1 mouse cellular context compared by ENCODE assay signal in genomic region chr8:117306756-117307155, GRCm38 (mm10).
A peak's percentile ranks its signal among the peaks of the same experiment; 100 is the strongest.
TF ChIP-seq lines count a peak whose summit lies in the region.

No protein-coding gene starts in this region.

TF ChIP-seq in CH12.LX, 34 proteins besides CTCF, POLR2A, EP300 and RAD21 (continued from another document):
- TF ChIP-seq ELF1 (IDR thresholded peaks at IDR 0.05; ENCODE audit: low read depth, low read length) = peak; percentile 45; the same call in 1 of the 2 replicates
- no peak for TF ChIP-seq ZC3H11A (IDR thresholded peaks at IDR 0.05; ENCODE audit: low read depth, low read length)
- TF ChIP-seq SIN3A (IDR thresholded peaks at IDR 0.05; ENCODE audit: low read length) = no peak; the same call in 1 of the 2 replicates
- TF ChIP-seq JUN (IDR thresholded peaks at IDR 0.05; ENCODE audit: insufficient read depth, low read depth, low read length) = no peak
- TF ChIP-seq TBP (conservative IDR thresholded peaks at IDR 0.05; ENCODE audit: low read depth, low read length) = peak; percentile 94
- TF ChIP-seq ETS1 (conservative IDR thresholded peaks at IDR 0.05; ENCODE audit: low read depth, low read length) = peak; percentile 40
- TF ChIP-seq ZMIZ1 (IDR thresholded peaks at IDR 0.05; ENCODE audit: low read depth, low read length) = no peak
